Mouse (Mus musculus): Measurements from ENCODE around the gene Gm9844.

- TF ChIP-seq CTCF (IDR thresholded peaks at IDR 0.05; ENCODE audit: low read depth) (peak; percentile 73), EP300 (optimal IDR thresholded peaks at IDR 0.05) (peak; percentile 100)
These were observed 22.1 kb downstream of the Gm9844 start, which contains the start of gene Rps19 for GRCm38 (mm10) chr7:24883896-24884692.

Measured in stomach, postnatal 0 days (tissue).